Mouse (Mus musculus) 416B (cell line): ENCODE results near the gene Magi2.
"Not testable (repeated sequence)": the region's sequence is repeated elsewhere in the genome, so short reads cannot be mapped to it uniquely, and the experiment has no call there.

Experiments used
- DNase-seq: peaks from one replicate; pipeline ENCODE4 v3.0.0; 2011; ENCODE audit warnings: low read depth

Gene Magi2

DNA sequence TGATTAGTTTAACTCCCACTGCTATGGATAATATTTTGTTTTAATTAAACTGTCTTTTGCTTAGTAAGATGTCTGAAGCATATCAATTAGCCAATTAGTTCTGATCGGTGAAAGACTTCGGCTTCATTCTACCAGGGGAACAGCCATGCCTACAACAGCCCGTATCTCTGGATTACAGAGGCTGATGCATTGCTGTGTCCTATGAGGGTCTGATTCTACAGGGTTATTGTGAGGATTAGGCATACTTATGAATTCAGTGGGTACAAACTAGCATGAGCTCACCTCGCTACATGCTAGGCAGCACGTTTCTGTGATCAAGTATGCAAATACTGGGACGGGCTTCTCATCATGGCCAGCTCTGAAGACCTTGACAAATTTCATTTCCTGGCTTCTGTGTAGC, 1022.5 kb downstream of the Magi2 start:
- no peak for DNase-seq

DNA sequence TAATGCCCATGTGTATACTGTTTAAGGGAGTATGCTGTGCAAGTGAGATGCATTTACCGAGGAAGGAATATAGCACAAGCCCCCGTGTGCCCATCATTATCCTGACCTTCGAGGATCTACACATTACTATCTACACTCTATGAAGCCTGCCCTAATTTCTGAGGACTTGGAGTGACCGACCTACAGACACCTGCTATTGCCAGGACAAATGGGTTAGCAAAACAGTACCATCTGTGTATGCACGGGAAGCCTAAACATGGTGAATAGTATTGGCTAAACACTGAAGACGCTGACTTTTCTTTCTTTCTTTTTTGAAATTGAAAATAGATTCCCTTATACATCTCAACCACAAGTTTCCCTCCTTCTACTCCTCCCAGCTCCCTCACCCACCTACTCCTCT, 1024.7 kb downstream of the Magi2 start:
- no peak for DNase-seq

DNA sequence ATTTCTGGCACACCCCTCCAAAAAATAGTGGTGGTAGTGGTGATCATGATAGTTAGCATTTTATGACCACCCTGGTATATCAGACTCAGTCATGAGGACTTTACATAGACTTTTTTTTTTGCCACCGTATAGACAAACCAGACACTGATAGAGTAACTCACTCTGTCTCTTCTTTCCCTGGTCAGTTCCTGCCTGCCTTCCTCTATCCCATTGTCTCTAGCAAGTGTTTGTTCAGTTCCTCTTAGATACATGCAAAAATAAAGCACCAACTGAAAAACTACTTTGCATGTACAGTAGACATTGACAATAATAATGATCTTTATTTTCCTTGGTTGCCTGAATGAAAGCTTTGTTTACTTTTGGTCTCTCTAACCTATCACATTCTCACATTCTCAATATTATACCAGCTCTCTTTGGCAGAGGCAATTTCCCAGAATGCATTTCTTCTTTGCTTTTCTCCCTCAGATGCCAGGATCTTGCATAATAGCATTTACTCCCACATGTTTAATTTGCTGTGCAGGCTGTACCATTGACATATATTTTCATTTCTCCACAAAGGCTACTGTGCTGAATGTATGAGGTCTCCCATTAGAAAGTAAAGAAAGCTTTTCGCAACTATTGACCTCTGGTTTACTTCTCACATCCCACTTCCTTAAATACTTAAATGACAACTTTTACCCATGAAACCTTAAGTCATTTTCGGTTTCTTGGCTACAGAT, 1029.5 kb downstream of the Magi2 start:
- no peak for DNase-seq

DNA sequence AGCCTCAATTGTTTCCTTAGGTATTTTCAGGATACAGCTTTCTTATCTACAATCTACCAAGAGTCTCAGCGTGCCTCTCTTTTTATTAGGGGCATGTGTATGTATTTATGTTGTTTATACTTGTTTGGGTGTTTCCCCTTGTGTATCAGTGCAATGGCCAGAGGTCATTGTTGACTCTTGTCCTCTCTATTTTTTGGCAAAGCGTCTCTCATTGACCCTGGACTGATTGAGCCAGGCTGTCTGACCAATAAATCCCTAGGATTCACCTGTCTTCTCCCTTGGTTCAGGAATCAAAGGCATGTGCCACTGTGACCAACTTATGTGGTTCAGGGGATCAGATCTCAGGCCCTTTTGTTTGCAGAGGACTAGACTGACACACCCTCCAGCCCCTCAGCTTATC, 1030.1 kb downstream of the Magi2 start:
- no peak for DNase-seq

DNA sequence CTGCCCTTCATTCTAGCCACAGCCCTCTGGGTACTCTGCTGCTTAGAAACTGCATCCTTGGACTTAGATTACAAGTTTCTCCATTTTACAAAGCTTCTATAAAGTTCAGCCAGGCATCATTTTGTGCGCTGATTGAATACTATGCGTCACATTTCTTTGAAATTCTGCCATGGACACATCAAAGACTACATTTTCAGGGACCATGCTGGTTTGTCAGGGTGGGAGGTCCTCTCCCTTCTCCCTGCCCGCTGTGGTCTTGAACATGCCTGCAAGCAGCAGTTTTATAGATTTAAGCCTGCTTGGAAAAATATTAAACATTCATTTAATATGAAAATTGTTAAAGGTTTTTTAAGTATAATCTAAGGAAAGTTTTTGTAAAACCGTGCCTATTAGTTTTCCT, 1030.6 kb downstream of the Magi2 start:
- DNase-seq: no peak

DNA sequence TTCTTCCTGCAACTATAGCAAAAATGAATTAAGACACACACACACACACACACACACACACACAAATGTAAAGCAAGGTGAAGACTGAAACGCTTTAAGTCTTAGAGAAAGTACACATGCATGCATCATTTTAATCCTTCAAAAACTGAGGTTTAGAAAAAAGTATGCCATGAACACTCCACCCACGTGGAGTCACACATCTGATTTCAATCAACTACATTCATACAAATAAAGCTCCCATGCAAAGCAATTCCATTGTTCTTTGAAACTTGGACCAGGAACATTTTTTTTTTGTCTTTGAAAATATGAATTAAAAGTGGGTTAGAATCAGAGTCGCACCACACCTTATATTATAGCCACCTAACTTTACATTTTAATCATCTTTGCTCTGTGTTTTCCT, 1032.9 kb downstream of the Magi2 start:
- no peak for DNase-seq

DNA sequence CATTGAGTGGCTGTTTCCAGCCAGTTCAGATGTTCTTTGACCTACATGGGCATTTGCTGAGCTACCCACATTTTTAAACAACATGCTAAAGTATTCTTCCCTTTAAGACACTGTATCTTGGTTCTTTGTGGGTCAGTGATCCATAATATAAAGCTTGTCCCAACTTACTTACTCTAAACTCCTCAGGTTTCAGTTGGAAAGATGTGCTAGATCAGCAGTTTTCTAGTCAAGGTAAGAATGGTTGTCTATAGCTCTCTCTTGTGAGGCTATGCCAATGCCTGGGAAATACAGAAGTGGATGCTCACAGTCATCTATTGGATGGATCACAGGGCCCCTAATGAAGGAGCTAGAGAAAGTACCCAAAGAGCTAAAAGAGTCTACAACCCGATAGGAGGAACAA, 1045.8 kb downstream of the Magi2 start:
- not testable (repeated sequence) for DNase-seq

DNA sequence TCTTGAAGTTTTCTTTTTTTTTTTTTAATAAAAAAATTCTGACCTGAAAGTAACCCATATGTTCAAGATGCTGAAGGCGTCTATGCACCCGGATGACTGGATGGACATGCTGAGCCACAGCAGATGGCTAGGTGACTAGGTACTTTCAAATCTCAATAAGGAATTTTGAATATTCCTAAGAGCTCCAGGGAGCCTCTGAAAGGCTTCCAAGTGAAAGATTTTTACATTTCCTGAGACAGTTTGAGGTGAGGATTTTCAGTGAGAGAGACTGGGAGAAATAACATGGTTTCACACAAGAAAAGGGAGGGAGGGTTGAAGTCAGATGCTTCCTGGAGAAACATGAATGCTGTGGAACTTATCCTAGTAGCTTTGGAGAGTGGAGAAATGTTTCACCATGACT, 1048.8 kb downstream of the Magi2 start:
- DNase-seq: no peak

DNA sequence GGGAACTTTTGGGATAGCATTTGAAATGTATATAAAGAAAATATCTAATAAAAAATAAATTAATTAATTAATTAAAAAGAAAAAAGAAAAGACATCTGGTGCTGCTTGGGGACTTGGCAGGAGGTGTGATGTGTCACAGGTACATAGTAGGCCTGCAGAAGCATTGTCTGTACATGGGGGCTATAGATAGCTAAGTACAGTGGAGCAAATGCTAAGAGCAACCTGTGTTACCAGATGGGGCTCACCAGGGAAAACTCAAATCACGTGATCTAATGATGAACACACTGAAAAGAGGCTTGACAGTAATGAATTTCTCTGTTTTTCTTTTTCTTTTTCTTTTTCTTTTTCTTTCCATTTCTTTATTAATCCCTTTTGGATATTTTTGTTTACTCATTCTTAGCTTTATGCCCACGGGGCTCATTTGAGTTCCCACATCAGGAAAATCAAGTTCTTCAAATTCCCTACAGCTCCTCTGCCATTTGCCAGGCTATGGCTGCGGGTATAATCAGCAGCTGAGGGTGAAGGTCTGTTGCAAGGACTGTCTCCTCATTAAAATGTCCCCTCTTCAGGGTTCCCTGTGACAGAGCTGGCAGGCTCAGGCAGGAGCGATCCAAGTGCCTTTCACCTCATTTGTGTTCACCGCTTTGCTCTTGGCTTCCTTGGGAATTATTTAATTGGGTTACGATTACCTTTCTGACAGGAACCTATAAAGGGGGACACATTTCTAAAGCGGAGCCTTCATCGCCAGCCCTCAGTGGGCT, 1058.4 kb downstream of the Magi2 start:
- no peak for DNase-seq

DNA sequence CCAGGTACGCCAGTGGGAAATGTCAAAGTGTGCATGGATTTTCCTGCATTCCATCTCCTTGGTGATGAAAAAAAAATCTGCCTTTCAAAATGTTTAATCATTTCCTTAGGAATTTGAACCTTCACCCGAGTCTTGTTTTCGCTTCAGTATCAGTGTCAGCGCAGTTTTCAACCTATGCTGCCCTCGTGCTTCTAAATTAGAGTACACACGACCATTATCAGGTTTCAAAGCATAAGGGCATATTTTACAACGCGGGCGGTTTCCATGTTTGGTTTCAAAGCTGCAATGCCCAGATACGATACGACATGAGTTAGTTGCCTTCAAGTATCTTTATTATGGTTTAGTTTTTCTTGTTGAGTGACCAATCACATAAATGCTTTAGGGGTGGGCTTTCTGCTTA, 1067.7 kb downstream of the Magi2 start:
- no peak for DNase-seq

DNA sequence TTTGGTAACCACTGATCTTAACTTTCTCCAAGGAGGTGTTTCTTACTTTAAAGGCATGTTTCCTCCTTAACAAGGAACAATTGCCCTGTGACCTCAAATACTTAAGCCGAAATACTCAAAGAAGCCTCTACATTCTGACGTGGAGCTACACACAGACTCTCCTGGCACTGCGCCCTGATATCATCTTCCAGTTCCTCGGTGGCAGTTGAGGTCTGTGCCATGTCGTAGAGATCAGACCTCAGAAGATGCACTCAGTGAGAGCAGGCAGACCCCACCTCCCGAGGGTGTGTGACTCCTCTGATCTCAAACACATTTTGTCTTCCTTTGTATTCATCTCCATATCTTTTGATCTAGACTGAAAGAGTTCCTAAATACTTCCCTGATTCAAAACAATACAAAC, 1073.0 kb downstream of the Magi2 start:
- DNase-seq: no peak

DNA sequence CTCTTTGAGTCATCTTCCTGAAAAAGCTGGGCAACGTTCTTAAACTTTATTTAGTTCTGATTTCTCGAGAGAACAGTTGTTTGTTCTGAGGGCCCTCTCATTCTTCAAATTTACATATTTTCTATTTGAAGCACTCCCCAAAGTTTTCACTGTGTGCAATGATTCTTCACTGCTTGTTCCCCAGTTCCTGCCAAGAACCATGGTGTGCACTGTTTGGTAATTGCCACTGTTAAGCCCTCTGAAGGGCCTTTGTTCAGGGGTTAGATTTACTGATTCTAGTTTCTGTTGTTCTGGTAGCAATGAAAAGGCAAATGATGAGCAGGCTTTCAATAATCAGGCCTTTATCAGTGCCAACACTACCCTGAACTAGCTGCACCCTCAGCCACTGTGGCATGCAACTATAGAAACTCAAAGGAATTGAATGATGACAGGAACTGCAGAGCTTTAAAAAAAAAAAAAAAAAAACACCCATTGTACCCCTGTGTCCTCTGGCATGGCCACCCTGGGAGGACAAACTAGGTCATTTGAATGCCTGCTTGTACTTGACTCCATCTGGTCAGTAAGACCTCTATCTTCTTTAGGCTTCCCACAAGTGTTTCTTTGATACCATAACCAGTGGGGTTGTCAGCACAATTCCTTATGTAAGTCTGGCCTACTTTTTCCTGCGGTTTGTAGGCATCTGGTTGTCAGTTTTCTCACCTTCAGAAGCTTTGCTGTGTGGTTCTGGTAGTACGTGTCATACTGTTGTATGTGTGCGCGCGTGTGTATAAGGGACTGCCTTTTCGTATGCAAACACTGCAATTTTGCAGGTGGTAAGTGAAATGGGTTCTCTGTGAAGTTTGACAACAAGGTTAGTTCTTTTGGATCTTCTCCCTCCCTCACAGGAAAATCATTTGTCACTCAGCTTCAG, 1076.5 kb downstream of the Magi2 start:
- DNase-seq: no peak

DNA sequence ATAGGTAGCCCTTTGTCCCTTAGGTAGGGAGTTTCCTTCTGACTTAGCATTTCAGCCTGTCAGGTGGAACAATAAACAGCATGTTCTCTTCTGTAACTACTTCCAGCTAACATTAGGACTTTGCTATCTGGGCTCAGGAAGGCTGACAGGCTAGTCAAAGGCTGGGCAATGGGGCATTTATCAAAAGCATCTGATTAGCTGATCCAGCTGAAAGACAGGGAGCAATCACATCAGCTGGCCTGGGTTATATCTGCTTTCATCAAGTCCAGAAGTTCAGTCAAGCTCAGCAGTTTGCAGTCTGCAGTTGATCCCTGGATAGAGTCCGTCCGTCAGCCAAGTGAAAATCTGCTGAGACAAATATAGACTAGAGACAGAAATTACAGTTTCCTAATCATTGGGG, 1094.1 kb downstream of the Magi2 start:
- DNase-seq: no peak

DNA sequence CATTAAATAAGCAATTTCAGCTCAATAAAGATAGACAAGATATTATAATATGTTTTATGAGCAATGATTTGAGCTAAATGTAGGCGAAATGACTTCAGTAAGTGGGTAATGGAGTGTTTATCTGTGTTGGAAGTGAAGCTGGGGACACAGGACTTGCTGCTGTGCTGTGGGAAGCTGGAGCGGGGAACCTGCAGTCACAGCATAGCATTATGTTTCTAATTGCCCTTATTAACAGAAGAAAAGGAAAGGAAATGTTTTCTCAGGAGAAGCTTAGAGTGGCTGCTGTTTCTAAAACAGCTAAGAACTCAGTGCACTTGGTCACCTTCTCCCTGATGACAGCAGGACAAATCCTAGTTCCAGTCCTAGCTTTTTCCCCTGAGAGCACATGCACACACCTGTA, 1098.5 kb downstream of the Magi2 start:
- no peak for DNase-seq

DNA sequence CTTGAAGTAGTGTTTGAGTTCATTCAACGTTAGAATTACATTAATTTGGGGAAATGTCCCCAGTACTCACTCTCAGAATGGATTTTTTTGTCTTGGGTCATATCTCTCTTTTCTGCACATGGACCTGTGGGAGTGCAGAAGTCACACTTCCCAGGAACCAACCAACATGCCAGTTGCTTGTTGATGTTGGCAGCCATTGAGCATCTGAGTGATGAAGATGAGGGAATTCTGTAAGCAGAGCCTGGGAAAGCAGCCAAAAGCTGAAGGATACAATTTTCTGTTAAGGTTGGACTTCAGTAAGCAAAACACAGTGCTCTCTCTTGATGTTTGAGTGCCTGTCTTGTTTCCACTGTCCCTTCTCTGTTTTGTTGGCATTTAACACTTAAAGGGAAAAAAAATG, 1102.1 kb downstream of the Magi2 start:
- no peak for DNase-seq

DNA sequence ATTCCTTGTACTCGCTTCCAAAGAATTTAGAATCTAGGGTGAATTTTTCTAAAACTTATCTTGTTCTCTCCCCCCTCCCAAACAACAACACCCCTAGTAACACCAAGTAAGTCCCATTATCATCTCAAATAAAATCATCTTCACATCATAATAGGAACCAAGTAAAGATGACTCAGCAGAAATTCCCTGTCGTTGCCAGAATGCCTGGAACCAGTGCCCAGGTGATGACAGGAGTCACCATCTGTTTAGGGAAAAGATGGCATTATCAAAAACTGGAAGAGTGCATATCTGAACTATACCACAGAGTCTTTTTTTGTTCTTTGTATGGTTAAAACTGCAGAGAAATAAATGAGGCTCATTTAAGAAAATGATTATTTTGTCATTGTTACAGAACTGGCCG, 1103.2 kb downstream of the Magi2 start:
- DNase-seq: no peak

DNA sequence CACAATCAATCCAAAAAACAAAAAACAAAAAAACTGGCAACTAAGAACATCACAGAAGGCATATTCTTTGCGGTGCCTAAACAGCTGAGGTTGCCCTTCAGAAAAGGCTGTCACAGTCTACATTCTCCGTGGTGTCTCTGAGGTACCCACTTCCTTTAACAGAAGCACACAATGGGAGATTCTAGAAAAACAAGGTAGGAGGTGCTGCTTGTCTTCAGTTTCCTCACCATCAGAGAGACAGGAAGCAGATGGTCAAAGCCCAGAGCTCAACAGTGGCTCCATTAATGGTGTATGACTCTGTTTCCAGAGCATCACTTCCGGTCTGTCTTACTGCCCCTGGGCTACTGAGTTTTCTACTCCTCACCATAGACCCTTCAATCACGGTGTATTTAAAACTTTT, 1105.7 kb downstream of the Magi2 start:
- peak; percentile 36 for DNase-seq

DNA sequence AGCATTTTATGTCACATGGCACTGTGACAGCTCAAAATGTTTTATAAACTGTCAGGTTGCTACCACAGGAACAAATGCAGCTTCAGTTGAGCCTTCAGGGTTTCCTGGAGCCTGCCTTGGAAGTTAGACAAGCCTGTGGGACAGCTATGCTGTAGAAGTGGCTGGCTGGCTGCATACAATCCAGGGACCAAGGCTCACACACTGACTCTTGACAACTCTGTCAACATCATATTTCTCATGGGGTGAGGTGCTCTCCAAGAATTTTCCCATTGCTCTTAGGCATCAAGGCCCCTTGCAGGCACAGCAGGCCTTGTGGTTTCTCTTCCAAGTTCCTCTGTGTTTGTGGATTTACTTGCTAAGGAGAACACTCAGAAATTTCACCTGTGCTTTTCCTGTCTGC, 1107.7 kb downstream of the Magi2 start:
- DNase-seq: no peak

DNA sequence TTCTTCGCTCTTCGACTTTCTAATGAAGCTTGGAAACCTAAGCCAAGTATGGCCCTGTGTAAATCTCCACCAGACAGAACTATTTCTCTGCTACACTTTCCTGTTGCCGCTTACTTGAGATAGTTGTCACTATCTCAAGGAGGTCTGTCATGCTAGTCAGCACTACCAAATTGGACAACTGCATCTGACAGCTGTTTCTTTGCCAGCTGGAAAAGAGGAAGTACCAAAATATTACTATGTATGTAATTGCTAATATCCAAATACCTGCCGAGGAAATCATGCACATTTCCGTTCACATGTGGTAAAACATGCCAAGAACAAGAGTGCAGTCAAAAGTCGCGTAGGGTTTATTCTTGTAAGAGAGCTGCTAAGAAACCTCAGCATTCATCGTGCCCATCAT, 1126.1 kb downstream of the Magi2 start:
- peak; percentile 2 for DNase-seq

DNA sequence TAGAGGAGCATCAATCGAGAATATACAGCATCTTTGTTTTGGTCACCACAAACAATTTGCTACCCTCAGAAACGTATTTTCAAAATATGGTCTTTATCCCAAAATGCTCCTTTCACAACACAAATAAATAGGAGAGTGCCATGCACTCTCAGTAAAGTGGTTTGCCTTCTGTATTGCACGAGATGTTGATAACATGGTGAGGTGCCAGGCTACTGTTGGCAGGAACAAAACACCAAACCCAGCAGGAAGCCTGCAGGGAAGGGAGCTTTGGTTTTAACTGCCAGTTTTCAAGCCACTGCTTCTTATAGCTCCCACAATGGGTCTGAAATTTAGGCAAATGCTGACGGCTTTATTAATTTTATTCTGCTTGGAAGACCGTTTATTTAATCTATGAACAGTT, 1131.6 kb downstream of the Magi2 start:
- DNase-seq: no peak

DNA sequence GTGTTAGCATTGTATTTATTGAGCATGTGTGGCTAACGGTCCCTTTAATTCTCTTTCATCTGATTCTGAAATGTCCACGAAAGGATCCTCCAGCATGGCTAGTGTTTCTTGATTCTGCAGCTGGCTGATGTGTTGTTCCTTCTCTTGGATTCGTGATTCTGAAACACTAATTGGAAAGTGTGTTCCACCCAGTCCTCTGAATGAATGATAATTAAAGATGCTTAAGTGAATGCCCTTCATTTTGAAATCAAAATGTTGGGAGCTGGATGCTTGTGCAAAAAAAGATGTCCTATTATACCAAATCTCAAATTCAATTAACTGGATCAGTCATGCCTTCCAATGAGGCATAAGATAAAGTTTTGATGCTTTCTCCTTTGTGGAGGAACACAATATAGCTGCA, 1132.2 kb downstream of the Magi2 start:
- DNase-seq: no peak

DNA sequence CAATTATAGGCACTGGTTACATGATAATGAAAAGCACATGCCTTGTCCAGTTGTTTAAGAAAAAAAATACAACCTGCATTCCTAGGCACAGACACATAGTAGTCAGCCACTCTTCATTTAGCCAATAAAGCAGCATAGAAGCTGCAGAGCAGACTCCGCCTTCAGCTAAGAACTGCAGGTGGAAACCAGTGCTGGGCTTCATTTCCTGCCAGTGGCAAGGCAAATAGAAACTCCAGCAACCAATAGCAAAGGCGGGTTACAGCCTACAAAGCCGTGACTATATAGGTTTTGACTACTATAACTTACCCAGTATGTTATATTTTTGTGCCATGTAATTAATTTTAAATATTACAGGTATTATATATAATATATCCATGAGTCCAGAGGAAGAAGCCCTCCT, 1135.3 kb downstream of the Magi2 start:
- no peak for DNase-seq

DNA sequence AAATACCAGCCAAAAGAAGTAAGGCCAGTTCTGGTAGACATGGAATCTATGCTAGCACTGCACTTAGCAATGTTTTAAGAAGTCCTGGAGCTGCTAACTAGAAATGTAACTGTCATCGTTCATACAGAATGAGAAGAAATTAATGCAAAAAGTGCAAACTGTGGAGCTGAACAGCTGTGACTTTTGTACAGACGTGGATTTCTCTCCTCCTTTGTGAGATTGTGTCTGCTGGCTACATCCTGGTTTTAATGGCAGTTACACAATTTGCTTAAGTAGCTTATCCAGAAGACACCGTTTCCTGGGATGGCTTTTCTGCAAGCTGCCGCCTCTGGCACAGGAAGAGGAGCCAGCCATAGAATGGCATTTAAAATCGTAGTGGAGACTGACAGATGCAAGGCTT, 1136.4 kb downstream of the Magi2 start:
- DNase-seq: no peak
